Mouse (Mus musculus) lung, embryonic 15.5 days (tissue): ENCODE measurements at regions not wholly inside any gene's neighbourhood (a gene's known extent, or its start where the extent isn't known, plus 50 kb on each side); places are given as distances from the start of the nearest gene placed in this dataset.

Experiments
- ATAC-seq: fragments of 200-750 bp; cut with Nextera tagmentation; 2 replicates; pipeline ENCODE4 v1.8.0; 2017; ENCODE audit warnings: moderate number of reproducible peaks, borderline replicate concordance; ENCODE audit not compliant: low FRiP score, low TSS enrichment; ENCODE audit errors: extremely low read depth
- H3K27ac ChIP-seq: fragments of 300-500 bp; sonication (generic); 2 replicates; pipeline ENCODE4 v1.5.1; 2015; ENCODE audit warnings: moderate library complexity, mild to moderate bottlenecking, inconsistent platforms
- H3K27me3 ChIP-seq: fragments of 300-500 bp; sonication (generic); 2 replicates; pipeline ENCODE4 v1.6.1; 2015; ENCODE audit warnings: inconsistent platforms
- H3K36me3 ChIP-seq: fragments of 300-500 bp; sonication (generic); 2 replicates; pipeline ENCODE4 v1.6.1; 2015; ENCODE audit warnings: inconsistent platforms
- H3K4me1 ChIP-seq: fragments of 300-500 bp; sonication (generic); 2 replicates; pipeline ENCODE4 v1.6.1; 2015; ENCODE audit warnings: inconsistent platforms
- H3K4me2 ChIP-seq: fragments of 300-500 bp; sonication (generic); 2 replicates; pipeline ENCODE4 v1.6.1; 2015; ENCODE audit warnings: inconsistent platforms, mild to moderate bottlenecking, moderate library complexity
- H3K4me3 ChIP-seq: fragments of 300-500 bp; sonication (generic); 2 replicates; pipeline ENCODE4 v1.5.1; 2015; ENCODE audit warnings: mild to moderate bottlenecking, inconsistent platforms
- H3K9ac ChIP-seq: fragments of 300-500 bp; sonication (generic); 2 replicates; pipeline ENCODE4 v1.6.1; 2015; ENCODE audit warnings: inconsistent platforms
- H3K9me3 ChIP-seq: fragments of 300-500 bp; sonication (generic); 2 replicates; pipeline ENCODE4 v1.6.1; 2016; ENCODE audit warnings: inconsistent platforms
- whole genome bisulfite sequencing: fragments of 180-500 bp; shearing (Covaris S2); methylation state at CpG from one replicate; pipeline ENCODE4 v1.1.7; 2015; 5-methylcytosine and 5-hydroxymethylcytosine counted together

- 89% methylated on average over 10 of the region's 10 CpGs for WGBS
- Histone ChIP-seq H3K36me3 (no peaks in the 10 kb centered on the region), H3K27me3 (no peaks in the 10 kb centered on the region), H3K27ac (no peak overlapping the region), H3K9me3 (no peaks in the 10 kb centered on the region), H3K4me2 (no peak overlapping the region), H3K4me1 (no peaks in the 10 kb centered on the region), H3K4me3 (no peak overlapping the region), H3K9ac (no peak overlapping the region)
- ATAC-seq = no peak
Observed at GRCm38 (mm10) chr10:83944897-83945296, 222.2 kb downstream of the 1500009L16Rik start.

- Histone ChIP-seq H3K27me3 (no peaks in the 10 kb centered on the region), H3K27ac (no peak overlapping the region), H3K4me1 (no peaks in the 10 kb centered on the region), H3K36me3 (no peaks in the 10 kb centered on the region), H3K4me3 (no peak overlapping the region), H3K9ac (no peak overlapping the region), H3K4me2 (no peak overlapping the region), H3K9me3 (no peaks in the 10 kb centered on the region)
- no peak for ATAC-seq
- 35% methylated on average over 9 of the region's 9 CpGs for WGBS
Observed at GRCm38 (mm10) chr10:83945503-83945902, 222.8 kb downstream of the 1500009L16Rik start.

- Histone ChIP-seq H3K9ac (no peak overlapping the region), H3K27me3 (no peaks in the 10 kb centered on the region), H3K27ac (no peak overlapping the region), H3K4me3 (no peak overlapping the region), H3K9me3 (no peaks in the 10 kb centered on the region), H3K36me3 (no peaks in the 10 kb centered on the region), H3K4me1 (no peaks in the 10 kb centered on the region), H3K4me2 (no peak overlapping the region)
- 49% methylated on average over 11 of the region's 11 CpGs for WGBS
- ATAC-seq = no peak
Observed at GRCm38 (mm10) chr10:83946186-83947176, 223.8 kb downstream of the 1500009L16Rik start.

GRCm38 (mm10) chr10:83957118-83957759, 234.6 kb downstream of the 1500009L16Rik start:
- WGBS = 24% methylated on average over 18 of the region's 18 CpGs
- no peak overlapping the region for H3K9ac ChIP-seq
- no peak overlapping the region for H3K4me2 ChIP-seq
- ATAC-seq = no peak
- H3K4me3 ChIP-seq = no peak overlapping the region
- no peaks in the 10 kb centered on the region for H3K9me3 ChIP-seq
- no peaks in the 10 kb centered on the region for H3K27me3 ChIP-seq
- H3K27ac ChIP-seq = no peak overlapping the region
- no peaks in the 10 kb centered on the region for H3K36me3 ChIP-seq
- 0 out of 2 replicates have a peak, but pooled peaks cover 5% of the 10 kb centered on the region for H3K4me1 ChIP-seq

GRCm38 (mm10) chr10:83958397-83958796, 235.7 kb downstream of the 1500009L16Rik start:
- Histone ChIP-seq H3K4me3 (no peak overlapping the region), H3K36me3 (no peaks in the 10 kb centered on the region), H3K4me1 (0 out of 2 replicates have a peak, but pooled peaks cover 5% of the 10 kb centered on the region), H3K27me3 (no peaks in the 10 kb centered on the region), H3K4me2 (no peak overlapping the region), H3K9ac (no peak overlapping the region), H3K27ac (no peak overlapping the region), H3K9me3 (no peaks in the 10 kb centered on the region)
- no peak for ATAC-seq
- WGBS = 75% methylated on average over 3 of the region's 3 CpGs

- H3K27ac ChIP-seq = no peak overlapping the region
- H3K4me2 ChIP-seq = no peak overlapping the region
- H3K9ac ChIP-seq = no peak overlapping the region
- H3K4me1 ChIP-seq = 0 out of 2 replicates have a peak, but pooled peaks cover 5% of the 10 kb centered on the region
- no peak overlapping the region for H3K4me3 ChIP-seq
- 69% methylated on average over 2 of the region's 2 CpGs for WGBS
- ATAC-seq = no peak
- H3K9me3 ChIP-seq = no peaks in the 10 kb centered on the region
- no peaks in the 10 kb centered on the region for H3K36me3 ChIP-seq
- no peaks in the 10 kb centered on the region for H3K27me3 ChIP-seq
Observed at GRCm38 (mm10) chr10:83958826-83959225, 236.2 kb downstream of the 1500009L16Rik start.

GRCm38 (mm10) chr10:83963232-83963760, 240.6 kb downstream of the 1500009L16Rik start:
- Histone ChIP-seq H3K9ac (no peak overlapping the region), H3K4me3 (no peak overlapping the region), H3K4me1 (no peaks in the 10 kb centered on the region), H3K9me3 (no peaks in the 10 kb centered on the region), H3K36me3 (no peaks in the 10 kb centered on the region), H3K27ac (no peak overlapping the region), H3K4me2 (no peak overlapping the region), H3K27me3 (no peaks in the 10 kb centered on the region)
- WGBS = 78% methylated on average over 12 of the region's 12 CpGs
- ATAC-seq = no peak

- Histone ChIP-seq H3K27ac (no peak overlapping the region), H3K9ac (no peak overlapping the region), H3K4me3 (no peak overlapping the region), H3K4me2 (no peak overlapping the region), H3K4me1 (no peaks in the 10 kb centered on the region), H3K36me3 (no peaks in the 10 kb centered on the region), H3K9me3 (no peaks in the 10 kb centered on the region), H3K27me3 (no peaks in the 10 kb centered on the region)
- 39% methylated on average over 12 of the region's 12 CpGs for WGBS
- no peak for ATAC-seq
Observed at GRCm38 (mm10) chr10:83963779-83964643, 241.3 kb downstream of the 1500009L16Rik start.

GRCm38 (mm10) chr10:83964838-83965237, 242.2 kb downstream of the 1500009L16Rik start:
- no peak for ATAC-seq
- no peaks in the 10 kb centered on the region for H3K27me3 ChIP-seq
- no peaks in the 10 kb centered on the region for H3K4me1 ChIP-seq
- no peak overlapping the region for H3K4me2 ChIP-seq
- H3K4me3 ChIP-seq = no peak overlapping the region
- no peak overlapping the region for H3K27ac ChIP-seq
- no peaks in the 10 kb centered on the region for H3K36me3 ChIP-seq
- H3K9ac ChIP-seq = no peak overlapping the region
- WGBS = 59% methylated on average over 5 of the region's 5 CpGs
- H3K9me3 ChIP-seq = no peaks in the 10 kb centered on the region

- Histone ChIP-seq H3K9ac (no peak overlapping the region), H3K27me3 (no peaks in the 10 kb centered on the region), H3K27ac (no peak overlapping the region), H3K36me3 (no peaks in the 10 kb centered on the region), H3K4me3 (no peak overlapping the region), H3K9me3 (no peaks in the 10 kb centered on the region), H3K4me1 (no peaks in the 10 kb centered on the region; the same call in 1 of the 2 replicates), H3K4me2 (no peak overlapping the region)
- 51% methylated on average over 3 of the region's 3 CpGs for WGBS
- no peak for ATAC-seq
Observed at GRCm38 (mm10) chr10:83970501-83970900, 247.8 kb downstream of the 1500009L16Rik start.

- no peak for ATAC-seq
- WGBS = 32% methylated on average over 6 of the region's 6 CpGs
- Histone ChIP-seq H3K9ac (no peak overlapping the region), H3K27me3 (no peaks in the 10 kb centered on the region), H3K4me1 (no peaks in the 10 kb centered on the region; the same call in 1 of the 2 replicates), H3K27ac (no peak overlapping the region), H3K9me3 (no peaks in the 10 kb centered on the region), H3K36me3 (no peaks in the 10 kb centered on the region), H3K4me2 (no peak overlapping the region), H3K4me3 (no peak overlapping the region)
Observed at GRCm38 (mm10) chr10:83974548-83974947, 251.9 kb downstream of the 1500009L16Rik start.
